Mouse (Mus musculus): ENCODE measurements around the gene Kndc1. TPM values are rescaled to one million over a fixed set of nuclear protein-coding genes. Genes with fewer than 3 reads are reported as not detected.

The Kndc1 gene
- total RNA-seq, 1 experiment from 2014 or later = 0.63 TPM

DNA sequence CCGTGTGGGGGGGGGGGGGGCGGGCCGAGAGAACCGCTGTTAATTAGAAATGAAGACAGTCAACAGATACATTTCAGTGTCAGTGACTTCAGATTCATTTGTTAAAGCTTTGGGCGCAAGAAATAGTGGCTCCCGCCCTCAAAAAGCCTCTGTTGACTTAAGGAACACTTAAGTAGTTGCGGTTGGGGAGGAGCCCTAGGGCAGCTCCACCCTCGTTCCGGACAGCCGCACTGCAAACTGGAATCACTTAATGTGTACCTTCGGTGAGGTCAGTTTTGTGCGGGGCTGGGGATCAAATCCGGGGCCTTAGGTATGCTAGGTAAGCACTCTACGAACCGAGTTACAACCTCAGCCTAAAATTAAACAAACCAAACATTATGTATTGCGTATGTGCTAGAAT, 56.6 kb downstream of the Kndc1 start:
- peak; percentile 44 for DNase-seq

- DNase-seq = peak; percentile 18
Measured at GRCm38 (mm10) chr7:139951991-139952633, 57.6 kb downstream of the Kndc1 start.

- no peak for DNase-seq
Measured at GRCm38 (mm10) chr7:139955505-139955904, 61.0 kb downstream of the Kndc1 start.

DNA sequence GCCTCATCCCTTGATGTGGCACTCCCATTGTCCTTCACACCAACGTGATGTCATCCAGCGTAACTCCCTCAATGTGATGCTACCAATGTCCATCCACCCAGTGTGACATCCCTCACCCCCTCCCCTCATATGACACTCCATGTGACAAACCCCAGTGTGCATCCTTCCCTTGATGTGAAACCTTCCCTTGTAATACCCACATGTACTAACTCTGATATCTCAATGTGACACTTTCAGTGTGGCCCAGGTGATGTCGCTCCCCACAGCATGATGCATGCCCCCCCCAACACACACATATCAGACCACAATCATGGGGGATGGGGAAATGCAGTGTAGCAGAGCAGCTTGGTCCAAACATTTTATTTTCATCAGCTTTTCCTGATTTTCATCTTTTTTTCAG, 62.2 kb downstream of the Kndc1 start:
- DNase-seq = peak; percentile 2

DNA sequence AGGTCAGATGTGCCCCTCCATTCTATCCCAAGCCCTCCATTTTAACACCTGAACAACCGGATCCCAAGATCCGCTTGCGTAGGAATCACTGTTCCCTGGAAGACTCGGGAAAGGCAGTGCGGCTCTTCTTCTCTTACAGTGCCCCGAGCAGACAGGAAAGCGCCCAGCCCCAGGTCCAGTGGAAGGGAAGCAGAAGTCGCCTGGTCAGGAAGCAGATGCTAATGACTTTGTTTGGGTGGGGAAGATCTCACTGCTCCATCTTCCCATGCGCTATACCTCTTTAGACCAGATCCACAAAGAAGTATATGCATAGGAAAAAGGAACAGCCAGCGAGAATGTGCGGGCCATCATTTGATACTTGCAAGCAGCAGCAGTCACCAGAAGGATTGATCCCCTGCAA, 62.9 kb downstream of the Kndc1 start:
- no peak for DNase-seq

DNA sequence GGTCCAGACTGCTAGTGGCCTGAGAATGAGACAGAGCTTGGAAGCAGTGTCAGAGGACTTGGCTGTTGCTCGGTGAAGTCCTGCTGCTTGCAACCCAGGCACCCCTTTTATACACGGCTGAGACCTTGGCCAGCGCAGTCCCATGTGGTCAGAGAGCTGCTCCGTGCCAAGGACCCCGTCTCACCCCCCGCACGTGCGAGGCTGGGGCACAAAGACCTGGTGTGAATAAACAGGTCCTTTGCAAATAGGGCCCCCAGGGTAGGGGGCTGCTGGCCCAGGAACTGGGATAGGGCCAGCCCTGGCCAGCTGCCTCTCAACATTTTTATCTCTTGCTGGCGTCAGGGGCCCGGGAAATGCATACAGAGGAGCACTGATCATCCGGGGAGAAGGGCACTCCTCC, 63.5 kb downstream of the Kndc1 start:
- peak; percentile 73 for DNase-seq

DNA sequence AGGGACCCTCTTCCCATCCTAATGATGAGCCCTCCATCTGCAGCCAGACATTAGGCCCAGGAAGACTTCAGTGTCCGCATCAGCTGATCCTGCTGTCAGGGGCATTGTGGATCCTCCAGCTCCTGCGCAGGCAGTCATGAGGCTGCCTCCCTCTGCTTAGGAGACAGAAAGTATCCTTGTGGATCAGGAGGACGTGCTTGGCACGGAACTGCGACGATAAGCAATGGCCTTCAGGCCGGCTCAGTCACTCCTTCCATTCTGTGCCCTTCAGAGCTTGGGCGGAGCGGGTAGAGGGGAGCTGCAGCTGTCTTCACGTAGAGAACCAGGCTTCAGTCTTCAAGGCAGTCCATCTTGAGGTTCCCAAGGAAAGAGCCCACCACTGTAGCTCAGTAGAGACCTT, 66.6 kb downstream of the Kndc1 start:
- peak; percentile 86 for DNase-seq

GRCm38 (mm10) chr7:139963814-139964213, 69.3 kb downstream of the Kndc1 start:
- no peak for DNase-seq

DNA sequence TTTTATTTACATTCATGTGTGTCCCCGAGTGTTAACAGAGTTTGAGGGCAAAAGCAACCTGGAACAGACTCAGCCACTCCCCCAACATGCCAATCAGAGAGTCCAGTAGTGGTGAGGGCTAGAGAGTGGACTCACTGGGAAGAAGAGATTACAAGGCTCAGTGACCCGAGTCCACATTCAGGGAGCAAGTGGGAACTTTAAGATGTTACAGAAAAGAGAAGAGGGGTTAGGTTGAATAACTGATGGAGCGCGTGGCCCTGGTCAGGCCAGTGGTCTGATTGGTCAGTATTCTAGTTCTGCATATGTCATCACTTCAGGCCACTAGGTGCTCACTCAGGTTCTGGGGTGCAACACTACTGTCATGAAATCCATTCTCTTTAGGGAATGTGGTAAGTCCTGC, 72.7 kb downstream of the Kndc1 start:
- DNase-seq = no peak

DNA sequence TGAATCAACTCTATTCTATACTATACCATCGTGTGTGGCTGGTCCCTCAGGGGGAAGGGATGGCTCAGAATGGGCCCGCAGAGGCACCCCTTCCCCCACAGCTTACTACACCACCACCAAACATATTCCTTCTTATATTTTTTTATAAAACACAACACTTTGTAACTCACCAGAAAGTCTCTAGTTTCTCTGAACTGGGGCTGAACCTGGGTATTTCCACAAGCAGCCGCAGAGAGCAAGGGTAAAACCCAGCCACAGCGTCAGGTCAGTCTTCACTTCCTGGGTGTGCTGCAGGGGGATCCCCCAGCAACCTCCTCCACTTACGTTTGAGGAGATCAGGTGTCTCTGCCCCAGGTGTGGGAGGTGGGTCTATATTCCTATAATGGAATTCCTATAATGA, 73.9 kb downstream of the Kndc1 start:
- no peak for DNase-seq

DNA sequence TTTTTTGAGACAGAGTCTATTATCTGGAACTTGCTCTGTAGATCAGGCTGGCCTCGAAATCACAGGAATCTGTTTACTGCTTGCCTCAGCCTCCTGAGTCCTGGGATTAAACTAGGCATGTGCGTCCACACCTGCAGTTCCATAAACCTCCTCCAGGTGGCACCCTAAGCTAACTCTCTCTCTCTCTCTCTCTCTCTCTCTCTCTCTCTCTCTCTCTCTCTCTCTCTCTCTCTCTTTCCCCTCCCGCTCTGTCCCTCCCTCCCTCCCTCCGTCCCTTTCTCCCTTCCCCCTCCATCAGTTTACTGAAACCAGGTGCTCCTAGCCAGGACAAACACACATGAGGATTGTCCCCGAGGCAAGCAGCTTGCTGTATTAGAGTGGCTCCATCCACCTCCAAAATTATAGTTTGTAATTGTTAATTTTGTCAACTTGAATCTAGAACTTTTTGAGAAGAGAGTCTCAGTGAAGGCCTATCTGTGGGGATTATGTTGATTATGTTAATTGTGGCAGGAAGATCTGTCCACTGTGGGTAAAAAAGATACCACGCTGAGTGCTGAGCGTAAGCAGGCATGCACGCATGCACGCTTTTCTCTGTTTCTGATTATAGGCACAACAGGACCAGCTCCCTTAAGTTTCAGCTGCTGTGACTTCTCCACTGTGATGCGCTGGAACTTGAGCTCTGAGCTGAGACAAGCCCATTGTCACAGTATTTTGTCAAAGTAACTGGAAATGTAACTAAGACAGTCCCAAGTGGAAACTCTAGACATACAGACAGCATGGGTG, 75.0 kb downstream of the Kndc1 start:
- DNase-seq = peak; percentile 88

GRCm38 (mm10) chr7:139970216-139970919, 75.9 kb downstream of the Kndc1 start:
- DNase-seq = no peak

GRCm38 (mm10) chr7:139970979-139971378, 76.5 kb downstream of the Kndc1 start:
- no peak for DNase-seq

- DNase-seq = peak; percentile 67
Measured at GRCm38 (mm10) chr7:139971436-139971835, 76.9 kb downstream of the Kndc1 start.

DNA sequence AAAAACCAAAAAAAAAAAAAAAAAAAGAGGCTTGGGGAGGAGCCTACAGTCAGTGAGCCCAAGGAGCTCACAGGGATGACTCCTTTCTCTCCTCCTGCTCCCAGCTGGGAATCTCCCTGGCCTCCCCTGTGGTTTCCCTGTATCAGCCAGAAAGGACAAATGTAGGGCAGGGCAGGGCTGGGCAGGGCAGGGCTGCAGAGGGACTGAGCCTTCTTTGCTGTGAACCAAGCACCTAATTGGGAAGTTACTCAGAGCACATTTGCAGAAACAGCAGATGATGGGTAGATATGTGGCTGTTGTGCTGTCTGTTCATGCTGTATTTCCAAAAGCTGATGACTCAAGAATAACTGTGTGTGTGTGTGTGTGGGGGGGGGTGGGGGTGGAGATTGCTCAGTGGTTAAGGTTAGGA, 78.4 kb downstream of the Kndc1 start:
- DNase-seq = no peak

DNA sequence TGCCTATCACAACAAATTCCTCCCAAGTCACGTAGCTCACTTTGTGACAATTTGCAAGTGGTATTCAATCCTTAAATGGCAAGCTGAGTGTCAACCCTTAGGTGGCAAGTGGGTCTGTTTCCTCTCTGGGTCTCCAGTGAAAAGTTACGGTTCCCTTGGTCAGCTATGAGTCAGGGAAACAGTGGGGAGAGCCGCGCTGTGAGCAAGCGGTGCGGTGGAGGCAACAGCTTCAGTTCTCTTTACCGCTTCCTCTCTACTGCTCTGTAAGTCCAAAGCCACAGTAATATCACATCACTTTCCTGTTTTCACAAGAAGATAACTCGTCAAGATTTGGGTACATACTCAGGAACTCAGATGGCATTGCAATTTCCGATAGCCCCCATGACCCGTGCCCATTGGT, 79.8 kb downstream of the Kndc1 start:
- DNase-seq = no peak

DNA sequence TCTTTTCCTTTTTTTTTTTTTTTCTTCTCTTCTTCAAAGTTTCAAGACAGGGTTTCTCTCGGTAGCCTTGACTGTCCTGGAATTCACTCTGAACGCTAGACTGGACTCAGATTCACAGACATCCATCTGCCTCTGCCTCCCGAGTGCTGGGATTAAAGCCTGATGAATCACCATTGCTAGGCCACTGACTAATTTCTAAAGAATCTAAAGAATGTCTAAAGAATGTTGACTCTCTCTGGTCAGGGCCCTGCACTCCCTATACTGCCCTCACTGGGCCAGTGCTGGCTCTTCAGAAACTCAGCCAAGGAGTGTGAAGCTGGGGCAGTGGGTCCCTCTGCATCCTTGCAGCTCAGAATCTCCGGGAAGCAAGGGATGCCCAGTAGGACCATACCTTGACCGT, 81.0 kb downstream of the Kndc1 start:
- DNase-seq = no peak

- DNase-seq = peak; percentile 93
Measured at GRCm38 (mm10) chr7:139978278-139978892, 83.9 kb downstream of the Kndc1 start, which contains the start of gene 6430531B16Rik. TSS of gene 6430531B16Rik (minus strand) at chr7:139978755.

- DNase-seq = peak; percentile 34
Measured at GRCm38 (mm10) chr7:139979011-139979719, 84.7 kb downstream of the Kndc1 start.

DNA sequence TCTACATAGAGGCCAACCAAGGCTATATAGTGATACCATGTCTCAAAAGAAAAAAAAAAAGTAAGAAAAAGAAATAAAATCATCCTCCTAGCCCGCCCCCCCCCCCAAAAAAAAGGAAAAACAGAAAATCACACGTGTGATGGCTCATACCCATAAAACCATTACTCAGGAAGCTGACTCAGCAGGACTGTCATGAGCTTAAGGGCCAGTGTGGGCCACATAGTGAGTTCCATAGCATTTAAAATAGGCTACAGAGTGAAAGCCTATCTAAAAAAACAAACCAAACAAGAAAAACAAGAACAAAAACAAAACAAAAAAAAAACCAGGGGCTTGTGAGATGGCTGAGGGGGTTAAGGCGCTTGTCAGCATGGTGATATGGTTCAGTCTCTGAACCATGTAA, 86.3 kb downstream of the Kndc1 start:
- DNase-seq = no peak

- no peak for DNase-seq
Measured at GRCm38 (mm10) chr7:139982058-139982457, 87.6 kb downstream of the Kndc1 start.

DNA sequence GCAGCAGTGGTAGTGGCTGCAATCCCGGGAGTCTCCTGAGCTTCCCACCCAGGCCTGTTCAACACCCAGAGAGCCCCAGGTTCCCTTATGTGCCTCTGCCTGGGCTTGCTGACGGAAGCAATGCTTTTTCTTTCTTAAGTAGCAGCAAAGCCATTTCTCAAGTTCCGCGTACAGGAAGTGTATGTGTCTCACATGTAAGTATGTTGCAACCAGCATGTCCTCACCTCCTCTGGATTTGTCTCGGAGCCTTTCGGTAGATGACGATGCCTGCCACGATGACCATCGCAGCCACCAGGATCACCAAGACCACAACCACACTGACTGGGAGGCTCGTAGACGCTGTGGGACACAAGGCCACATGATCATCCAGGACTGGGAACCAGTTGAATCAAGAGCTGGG, 90.0 kb downstream of the Kndc1 start:
- DNase-seq = no peak
